ENCODE assay signal across 10 mouse cellular contexts in the genomic region with DNA sequence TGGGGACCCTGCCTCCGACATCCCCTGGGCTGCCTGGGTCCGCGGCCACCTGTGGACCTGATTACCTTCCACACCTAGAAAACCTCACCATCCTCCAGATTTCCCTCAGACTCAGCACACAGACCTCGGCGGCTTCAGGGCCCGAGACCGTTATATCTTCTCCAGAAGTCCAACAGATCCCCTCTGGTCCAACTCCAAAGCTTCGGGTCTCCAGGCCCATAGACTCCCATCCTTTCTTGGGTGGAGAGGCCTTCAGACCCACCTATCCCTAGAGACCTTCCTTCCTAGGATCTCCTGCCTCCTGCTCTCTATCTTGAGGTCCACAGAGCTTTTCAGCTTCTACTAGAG. TPM values are rescaled to one million over a fixed set of nuclear protein-coding genes. Genes with fewer than 3 reads are reported as not detected.
DNase-seq lines count a peak whose midpoint lies in the region; ATAC-seq and TF ChIP-seq lines count a peak whose summit lies in the region.
"Had no signal": no experiment of that assay in that cellular context is flagged by ENCODE, and none has a peak within 500 bp of the region (broad histone marks: within the 10 kb centered on the region; RNA-seq: fewer than 3 reads in every experiment).

No protein-coding gene starts in this region.

- H3K4me2 ChIP-seq in kidney, embryonic 15.5 days: peak overlapping the region; percentile 93
- H3K4me2 ChIP-seq in hindbrain, embryonic 13.5 days: peak overlapping the region; percentile 77
- peak overlapping the region; percentile 86 for H3K4me2 ChIP-seq in midbrain, embryonic 14.5 days (ENCODE audit: low read length)

- no peak for TF ChIP-seq POLR2A in bone marrow, adult 2 months (IDR thresholded peaks at IDR 0.05; ENCODE audit: borderline replicate concordance, control insufficient read depth, low read depth, low read length)

- no peaks in the 10 kb centered on the region for H3K9me3 ChIP-seq in kidney, embryonic 15.5 days (replicated peaks)
- no peaks in the 10 kb centered on the region for H3K9me3 ChIP-seq in hindbrain, embryonic 13.5 days
- no peaks in the 10 kb centered on the region for H3K9me3 ChIP-seq in midbrain, embryonic 14.5 days (ENCODE audit: control insufficient read depth, low read length)

- peak overlapping the region; percentile 88 for H3K9ac ChIP-seq in kidney, embryonic 15.5 days
- peak overlapping the region; percentile 87 for H3K9ac ChIP-seq in hindbrain, embryonic 13.5 days
- H3K9ac ChIP-seq in midbrain, embryonic 14.5 days (replicated peaks; ENCODE audit: low read length): peak overlapping the region; percentile 82

- no peak for TF ChIP-seq CTCF in bone marrow, adult 2 months (IDR thresholded peaks at IDR 0.05; ENCODE audit: control insufficient read depth, insufficient read depth, low read length)

- no peak for ATAC-seq in kidney, embryonic 15.5 days (replicated peaks; ENCODE audit: low FRiP score)
- no peak for ATAC-seq in hindbrain, embryonic 13.5 days (ENCODE audit: low FRiP score)
- ATAC-seq in midbrain, embryonic 14.5 days (ENCODE audit: low FRiP score, low TSS enrichment): no peak

- H3K4me3 ChIP-seq in kidney, embryonic 15.5 days (replicated peaks): peak overlapping the region; percentile 77
- peak overlapping the region; percentile 70 for H3K4me3 ChIP-seq in bone marrow, adult 2 months (replicated peaks; ENCODE audit: control insufficient read depth, low read depth, low read length)
- peak overlapping the region; percentile 68 for H3K4me3 ChIP-seq in hindbrain, embryonic 13.5 days
- peak overlapping the region; percentile 70 for H3K4me3 ChIP-seq in midbrain, embryonic 14.5 days (replicated peaks; ENCODE audit: low read depth, low read length)

- DNase-seq in kidney, postnatal 14 days: no peak
- peak; percentile 35 for DNase-seq in midbrain, embryonic 14.5 days
- DNase-seq in natural killer cell, adult 2 months (ENCODE audit: low spot score in 2 of 2): no peak
- DNase-seq in adrenal gland, adult 2 months: no peak
- no peak for DNase-seq in layer of hippocampus, postnatal 25 days (ENCODE audit: extremely low spot score in 1 of 2, low spot score in 1 of 2)

- H3K27me3 ChIP-seq in kidney, embryonic 15.5 days: 0 out of 2 replicates have a peak, but pooled peaks cover 6% of the 10 kb centered on the region
- H3K27me3 ChIP-seq in hindbrain, embryonic 13.5 days: peaks cover 8% of the 10 kb centered on the region; the same call in 1 of the 2 replicates
- H3K27me3 ChIP-seq in midbrain, embryonic 14.5 days (ENCODE audit: control insufficient read depth, insufficient read depth, low read length): no peaks in the 10 kb centered on the region

- H3K4me1 ChIP-seq in kidney, embryonic 15.5 days: peaks cover 31% of the 10 kb centered on the region
- H3K4me1 ChIP-seq in bone marrow, adult 2 months (ENCODE audit: control insufficient read depth, insufficient read depth, low read length): peaks cover 3% of the 10 kb centered on the region
- H3K4me1 ChIP-seq in hindbrain, embryonic 13.5 days (replicated peaks): peaks cover 42% of the 10 kb centered on the region
- peaks cover 22% of the 10 kb centered on the region for H3K4me1 ChIP-seq in midbrain, embryonic 14.5 days (ENCODE audit: control insufficient read depth, insufficient read depth, low read length)

- WGBS in kidney, embryonic 15.5 days: 6% methylated on average over 8 of the region's 8 CpGs
- WGBS in bone marrow, adult 2 months: 5% methylated on average over 8 of the region's 8 CpGs
- WGBS in hindbrain, embryonic 13.5 days: 6% methylated on average over 8 of the region's 8 CpGs
- 8% methylated on average over 8 of the region's 8 CpGs for WGBS in midbrain, embryonic 14.5 days

- peak overlapping the region; percentile 76; the same call in 1 of the 2 replicates for H3K27ac ChIP-seq in kidney, embryonic 15.5 days
- H3K27ac ChIP-seq in bone marrow, adult 2 months (ENCODE audit: control insufficient read depth, insufficient read depth, low read depth, low read length, poor library complexity): peak overlapping the region; percentile 61; the same call in 1 of the 2 replicates
- peak overlapping the region; percentile 56 for H3K27ac ChIP-seq in hindbrain, embryonic 13.5 days
- no peak overlapping the region for H3K27ac ChIP-seq in midbrain, embryonic 14.5 days (replicated peaks; ENCODE audit: low read depth, low read length)

- no peaks in the 10 kb centered on the region for H3K36me3 ChIP-seq in kidney, embryonic 15.5 days
- H3K36me3 ChIP-seq in hindbrain, embryonic 13.5 days: no peaks in the 10 kb centered on the region
- H3K36me3 ChIP-seq in midbrain, embryonic 14.5 days (ENCODE audit: control insufficient read depth, insufficient read depth, low read length): no peaks in the 10 kb centered on the region

RNA-seq across cellular contexts. Expression of gene Fam118a, which starts 8.6 kb away (rescaled TPM):
- polyA plus RNA-seq in kidney, embryonic 15.5 days (2015; fragmentation: Nextera tagmentation; extraction: Ambion mirVana): 20.9 and 23.0 TPM in 2 replicates
- polyA plus RNA-seq in bone marrow, adult 2 months (2011; ENCODE audit: insufficient read depth, insufficient read length, low replicate concordance, missing spikeins): 2.0 and 8.7 TPM in 2 replicates
- 26.7 and 30.4 TPM in 2 replicates for polyA plus RNA-seq in hindbrain, embryonic 13.5 days (2015; fragmentation: Nextera tagmentation; extraction: Ambion mirVana)
- polyA plus RNA-seq in midbrain, embryonic 14.5 days (2014; fragmentation: Nextera tagmentation; extraction: Ambion mirVana): 24.1 and 28.0 TPM in 2 replicates
- total RNA-seq in adrenal gland, adult 2 months (2021): 10 to 100 TPM in 1 of 2 experiments, 1 to 10 TPM in 1; 6.0 to 12.4 TPM
- 2.4 and 3.0 TPM in 2 replicates for polyA plus RNA-seq in adrenal gland, adult 2 months (2012; rRNA removed)
- total RNA-seq in layer of hippocampus, postnatal 25 days (2021): 10 to 100 TPM; 29.6 to 31.6 TPM

RNA-seq across cellular contexts. Expression of gene Upk3a, which starts 20.4 kb away (rescaled TPM):
- polyA plus RNA-seq in kidney, embryonic 15.5 days (2015; fragmentation: Nextera tagmentation; extraction: Ambion mirVana): 25.0 and 27.2 TPM in 2 replicates
- polyA plus RNA-seq in bone marrow, adult 2 months (2011; ENCODE audit: insufficient read depth, insufficient read length, low replicate concordance, missing spikeins): not detected in 2 replicates
- 0.26 and 0.66 TPM in 2 replicates for polyA plus RNA-seq in hindbrain, embryonic 13.5 days (2015; fragmentation: Nextera tagmentation; extraction: Ambion mirVana)
- polyA plus RNA-seq in midbrain, embryonic 14.5 days (2014; fragmentation: Nextera tagmentation; extraction: Ambion mirVana): 0.33 and 0.40 TPM in 2 replicates
- not detected for total RNA-seq in adrenal gland, adult 2 months (2021)
- polyA plus RNA-seq in adrenal gland, adult 2 months (2012; rRNA removed): not detected in 2 replicates
- total RNA-seq in layer of hippocampus, postnatal 25 days (2021): not detected
- total RNA-seq: adrenal gland, postnatal 36 days; megakaryocyte progenitor cell, adult 5-6 weeks had no signal

RNA-seq across cellular contexts. Expression of gene 5031439G07Rik, which starts 49.0 kb away (rescaled TPM):
- 5.7 and 7.1 TPM in 2 replicates for polyA plus RNA-seq in kidney, embryonic 15.5 days (2015; fragmentation: Nextera tagmentation; extraction: Ambion mirVana)
- 11.9 and 14.9 TPM in 2 replicates for polyA plus RNA-seq in bone marrow, adult 2 months (2011; ENCODE audit: insufficient read depth, insufficient read length, low replicate concordance, missing spikeins)
- 17.7 and 18.4 TPM in 2 replicates for polyA plus RNA-seq in hindbrain, embryonic 13.5 days (2015; fragmentation: Nextera tagmentation; extraction: Ambion mirVana)
- 22.0 and 23.2 TPM in 2 replicates for polyA plus RNA-seq in midbrain, embryonic 14.5 days (2014; fragmentation: Nextera tagmentation; extraction: Ambion mirVana)
- total RNA-seq in adrenal gland, adult 2 months (2021): 10 to 100 TPM; 24.1 to 41.5 TPM
- polyA plus RNA-seq in adrenal gland, adult 2 months (2012; rRNA removed): 17.7 and 18.2 TPM in 2 replicates
- 10 to 100 TPM; 80.6 to 99.0 TPM for total RNA-seq in layer of hippocampus, postnatal 25 days (2021)

Comparison
In these comparisons a context has a peak if more than half of its experiments do, and no peak if none do; other contexts are left out.
1. RNA of gene Upk3a, which starts 20.4 kb away (polyA plus RNA-seq): 25.0 to 27.2 TPM in kidney, embryonic 15.5 days; 0.33 to 0.40 TPM in midbrain, embryonic 14.5 days, 0.26 to 0.66 TPM in hindbrain, embryonic 13.5 days, not detected in bone marrow, adult 2 months and not detected in adrenal gland, adult 2 months; every median in the first group is over 10 times any median in the second.
2. Peak in every context shown above with its lines, with median percentiles within 50 percentile points of each other: H3K4me2 ChIP-seq, H3K4me3 ChIP-seq and H3K9ac ChIP-seq.